Mouse (Mus musculus) cerebellum, postnatal 10 days (tissue): ENCODE results near the gene Baat.
"Not testable (repeated sequence)": the region's sequence is repeated elsewhere in the genome, so short reads cannot be mapped to it uniquely, and the experiment has no call there.

Experiments used
- DNase-seq, 2 experiments: peaks; one replicate each; pipeline ENCODE4 v3.0.0; 2021; ENCODE audit warnings: mixed read lengths in 2 of 2

Baat gene

GRCm38 (mm10) chr4:49480896-49481295, 25.5 kb downstream of the Baat start:
- DNase-seq: no peak

GRCm38 (mm10) chr4:49480104-49480760, 26.1 kb downstream of the Baat start:
- DNase-seq: no peak

GRCm38 (mm10) chr4:49479035-49479434, 27.3 kb downstream of the Baat start:
- DNase-seq: not testable (repeated sequence)

GRCm38 (mm10) chr4:49478118-49478877, 28.1 kb downstream of the Baat start:
- DNase-seq: peak; percentile 3 to 9

GRCm38 (mm10) chr4:49474583-49474982, 31.8 kb downstream of the Baat start:
- DNase-seq: no peak

- DNase-seq: no peak
These were observed 32.8 kb downstream of the Baat start, which contains the start of gene Acnat1 for GRCm38 (mm10) chr4:49473435-49474100. TSS of gene Acnat1 (minus strand) at chr4:49473912.

GRCm38 (mm10) chr4:49469435-49470151, 36.8 kb downstream of the Baat start:
- DNase-seq: no peak

GRCm38 (mm10) chr4:49467360-49467759, 39.0 kb downstream of the Baat start:
- no peak for DNase-seq

- DNase-seq: no peak
These were observed 50.2 kb downstream of the Baat start for GRCm38 (mm10) chr4:49456171-49456570.

GRCm38 (mm10) chr4:49451848-49452551, 54.4 kb downstream of the Baat start:
- no peak for DNase-seq

GRCm38 (mm10) chr4:49451133-49451847, 55.1 kb downstream of the Baat start:
- not testable (repeated sequence) for DNase-seq
